Mouse (Mus musculus) left cerebral cortex, postnatal 4 days (tissue): ENCODE results near the gene Hoxc13. TPM values are rescaled to one million over a fixed set of nuclear protein-coding genes. Genes with fewer than 3 reads are reported as not detected.

ENCODE experiments used
- DNase-seq: peaks from one replicate; pipeline ENCODE4 v3.0.0-alpha.2; 2022
- intact Hi-C: fragments of 180-260 bp; cut with DNase I; formaldehyde crosslinking; loops from one replicate; pipeline ENCODE4 v1.15.1; 2025
- total RNA-seq, 2 experiments: library from RNA; stranded (reverse); gene quantifications; 2 replicates each; pipeline ENCODE4 v1.2.3; 2021

Gene Hoxc13
- total RNA-seq, 2 experiments from 2014 or later: not detected

- DNase-seq: no peak
- intact Hi-C loops: no loop called here
These were observed 42.4 kb downstream of the Hoxc13 start for GRCm38 (mm10) chr15:102963259-102963658.

GRCm38 (mm10) chr15:102963671-102964640 is 43.1 kb downstream of the Hoxc13 start:
- intact Hi-C loops: no loop called here
- no peak for DNase-seq

GRCm38 (mm10) chr15:102965003-102965891 is 44.3 kb downstream of the Hoxc13 start:
- no peak for DNase-seq
- intact Hi-C loops: no loop called here

- DNase-seq: peak; percentile 71
- intact Hi-C loops: no loop called here
These were observed 45.2 kb downstream of the Hoxc13 start for GRCm38 (mm10) chr15:102965892-102966775.

GRCm38 (mm10) chr15:102966776-102967311 is 45.9 kb downstream of the Hoxc13 start, which contains the start of gene Hoxc10:
Gene Hoxc10 (plus strand): TSS chr15:102966796.
- no peak for DNase-seq
- intact Hi-C loops: no loop called here

- intact Hi-C loops: no loop called here
- no peak for DNase-seq
These were observed 46.3 kb downstream of the Hoxc13 start, which contains the start of gene Hoxc5 for GRCm38 (mm10) chr15:102967312-102967510. Gene Hoxc5 (plus strand): TSS chr15:102967443.

DNA sequence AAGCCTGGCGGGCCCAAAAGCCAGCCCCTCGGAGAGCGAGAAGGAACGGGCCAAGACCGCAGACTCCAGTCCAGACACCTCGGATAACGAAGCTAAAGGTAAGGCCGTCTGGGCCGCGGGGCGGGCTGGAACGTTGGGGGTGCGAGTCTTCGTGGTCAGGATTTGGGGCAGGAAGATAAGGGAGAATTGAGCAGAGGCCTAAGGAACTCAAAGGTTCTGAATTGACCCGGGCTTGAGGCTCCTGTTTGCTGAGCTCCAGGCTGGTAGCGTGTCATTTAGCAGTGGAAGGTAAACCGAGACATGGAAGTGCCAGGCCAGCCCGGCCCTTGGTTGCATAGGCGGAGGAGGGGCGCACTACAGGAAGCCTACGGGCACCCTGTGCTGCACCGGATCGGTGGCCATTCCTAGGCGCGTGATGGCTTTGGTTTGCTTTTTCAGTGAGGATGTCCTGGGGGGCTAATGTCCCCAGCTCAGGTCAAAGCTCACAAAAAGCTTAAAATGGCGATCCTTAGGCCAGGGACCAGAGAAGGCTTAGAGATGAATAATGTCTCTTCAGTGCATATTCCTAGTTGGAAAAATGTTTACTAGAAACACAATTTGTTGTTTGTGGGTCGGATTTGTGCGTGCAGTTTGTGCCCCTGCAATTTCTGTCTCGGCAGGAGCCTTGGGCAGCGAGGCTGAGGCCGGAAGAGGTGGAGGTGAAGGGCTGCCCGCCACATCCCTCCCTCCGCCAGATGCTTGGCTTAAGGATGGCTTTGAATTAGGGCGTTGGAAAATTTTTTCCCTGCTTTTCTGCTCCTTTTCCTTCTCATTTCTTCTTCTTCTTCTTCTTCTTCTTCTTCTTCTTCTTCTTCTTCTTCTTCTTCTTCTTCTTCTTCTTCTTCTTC is 46.9 kb downstream of the Hoxc13 start:
- DNase-seq: no peak

GRCm38 (mm10) chr15:102969296-102969695 is 48.4 kb downstream of the Hoxc13 start:
- DNase-seq: no peak
- intact Hi-C loops: no loop called here

More for the DNA sequence above, 46.9 kb downstream of the Hoxc13 start:
- intact Hi-C loops: no loop called here

DNA sequence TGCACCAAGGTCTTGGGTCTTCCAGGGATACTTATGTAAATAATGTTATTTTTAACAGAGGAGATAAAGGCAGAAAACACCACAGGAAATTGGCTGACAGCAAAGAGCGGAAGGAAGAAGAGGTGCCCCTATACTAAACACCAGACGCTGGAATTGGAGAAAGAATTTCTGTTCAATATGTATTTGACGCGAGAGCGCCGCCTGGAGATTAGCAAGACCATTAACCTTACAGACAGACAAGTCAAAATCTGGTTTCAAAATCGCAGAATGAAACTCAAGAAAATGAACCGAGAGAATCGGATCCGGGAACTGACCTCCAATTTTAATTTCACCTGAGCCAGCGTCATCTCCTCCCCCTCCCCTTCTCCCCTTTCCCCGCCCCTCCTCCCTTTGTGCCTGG is 49.8 kb downstream of the Hoxc13 start:
- intact Hi-C loops: loop anchor here (5.0 kb wide), 1 partner anchor 213 kb away; no protein-coding TSS in a partner anchor
- DNase-seq: no peak

DNA sequence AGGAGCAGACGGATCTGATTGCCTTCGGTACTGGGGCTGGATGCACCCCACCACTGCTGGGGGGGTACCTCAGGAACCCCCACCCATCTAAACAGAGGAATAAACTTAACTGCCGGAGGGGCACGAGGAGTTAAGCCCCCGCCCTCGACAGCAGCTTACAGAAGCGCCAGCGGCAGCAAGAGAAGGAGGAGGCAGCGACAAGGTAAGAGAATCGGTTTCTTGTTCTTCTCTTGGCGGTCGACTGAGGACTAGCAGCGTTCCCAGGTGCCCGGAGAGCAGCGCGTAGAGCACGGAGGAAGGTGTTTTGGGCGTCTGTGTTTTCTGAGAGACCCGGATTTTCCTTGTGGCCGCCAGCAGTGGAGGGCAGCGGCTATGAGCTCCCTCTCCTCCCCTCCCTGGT is 51.4 kb downstream of the Hoxc13 start:
- DNase-seq: no peak
- intact Hi-C loops: loop anchor here (5.0 kb wide), 1 partner anchor 215 kb away; no protein-coding TSS in a partner anchor

GRCm38 (mm10) chr15:102972753-102973152 is 51.9 kb downstream of the Hoxc13 start:
- intact Hi-C loops: loop anchor here (5.0 kb wide), 1 partner anchor 215 kb away; no protein-coding TSS in a partner anchor
- no peak for DNase-seq

DNA sequence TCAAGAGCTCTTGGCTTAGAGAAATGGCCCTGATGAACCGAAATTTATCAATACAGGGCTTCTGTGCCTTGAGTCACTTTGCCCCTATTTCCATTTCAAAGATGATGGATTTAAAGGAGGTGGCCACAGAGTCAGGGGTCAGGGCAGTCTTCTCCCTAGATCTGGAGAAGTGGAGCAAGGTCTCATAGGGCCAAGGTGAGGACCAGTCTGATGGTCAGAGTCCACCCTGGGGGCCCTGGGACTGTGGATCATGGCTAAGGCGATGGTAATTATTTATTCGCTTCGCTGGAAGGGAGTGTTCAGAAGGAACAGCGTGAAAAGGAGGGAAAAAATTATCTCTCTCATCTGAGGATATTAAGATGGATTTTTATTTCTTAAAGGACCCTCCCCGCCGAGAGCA is 54.1 kb downstream of the Hoxc13 start:
- intact Hi-C loops: no loop called here

DNA sequence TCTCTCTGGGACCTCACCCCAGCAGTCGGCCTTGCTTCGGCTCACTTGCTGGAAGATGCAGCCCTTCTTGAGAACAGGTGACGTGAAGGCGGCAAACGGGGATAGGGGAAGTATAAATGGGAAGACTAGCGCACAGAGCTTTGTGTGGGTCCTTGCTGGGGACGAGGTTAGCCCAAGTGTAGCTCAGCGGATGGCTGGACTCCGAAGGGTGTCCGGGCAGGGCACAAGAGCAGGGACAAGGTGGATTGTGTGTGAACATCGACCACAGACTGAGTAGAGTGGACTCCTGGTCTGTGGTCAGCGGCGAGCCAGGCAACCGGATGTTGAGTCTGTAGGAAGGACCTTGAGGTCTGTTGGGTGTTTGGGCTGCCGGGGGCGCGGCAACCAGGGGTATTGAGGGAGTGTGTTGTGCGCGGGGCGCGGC is 54.8 kb downstream of the Hoxc13 start:
- intact Hi-C loops: no loop called here
- DNase-seq: no peak

More for the DNA sequence above, 54.1 kb downstream of the Hoxc13 start:
- DNase-seq: no peak

DNA sequence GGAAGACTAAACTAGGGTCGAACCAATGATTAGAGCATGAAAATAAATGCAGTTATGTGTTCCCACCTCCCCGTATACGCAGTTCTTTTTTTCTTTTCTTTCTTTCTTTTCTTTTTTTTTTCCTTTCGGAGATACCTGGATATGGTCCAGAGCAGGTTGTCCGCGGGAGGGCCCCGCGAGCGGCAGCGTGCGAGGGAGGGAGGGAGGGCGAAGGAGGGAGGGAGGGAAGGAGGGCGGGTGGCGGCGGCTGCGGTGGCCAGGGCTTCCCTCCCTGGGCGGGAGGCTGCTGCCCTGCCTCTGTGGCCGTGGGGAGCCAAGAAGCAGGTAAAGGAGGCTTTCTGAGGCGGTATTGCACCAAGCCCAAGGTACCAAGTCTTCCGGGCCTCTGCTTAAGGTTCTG is 55.3 kb downstream of the Hoxc13 start, which contains the start of gene Hoxc9:
Hoxc9 (plus strand) TSS at position 269 of the 400 bp plus-strand sequence.
- DNase-seq: no peak
- intact Hi-C loops: no loop called here

DNA sequence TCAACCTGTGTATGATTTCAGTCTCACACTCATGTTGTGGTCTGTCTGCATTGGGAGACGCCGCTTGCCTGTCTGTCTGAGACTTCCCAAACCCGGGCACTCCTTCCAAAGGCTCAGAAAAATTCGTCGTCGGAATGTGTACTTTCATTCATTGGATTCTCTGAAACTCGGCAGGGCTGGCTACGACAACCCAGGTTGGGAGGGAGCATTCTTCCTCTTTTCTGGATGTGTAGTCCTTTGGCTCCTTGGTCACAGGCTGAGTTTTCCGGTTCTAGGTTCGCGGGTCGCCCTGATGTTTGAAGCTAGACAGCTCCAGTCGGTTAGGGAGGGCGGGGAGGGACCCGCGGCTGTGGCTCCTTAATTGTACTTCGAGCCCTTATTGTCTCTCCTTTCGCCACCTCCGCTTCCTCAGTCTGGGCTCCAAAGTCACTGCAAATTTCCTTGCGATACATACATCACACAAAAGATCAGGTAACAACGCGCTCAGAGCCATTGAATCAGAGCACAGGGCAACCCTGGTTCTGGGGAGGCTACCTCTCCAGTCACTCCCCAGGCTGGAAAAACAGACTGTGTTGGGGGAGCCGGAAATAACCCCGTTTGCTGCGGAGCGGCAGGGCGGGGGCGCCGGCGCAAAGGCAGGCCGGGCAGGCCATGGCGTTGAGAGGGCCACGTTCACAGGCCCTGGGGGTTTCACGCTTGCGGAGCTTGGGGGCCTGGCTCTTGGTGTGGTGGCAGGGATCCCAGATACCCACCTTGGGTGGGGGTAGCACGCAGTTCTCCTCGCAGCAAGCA is 55.9 kb downstream of the Hoxc13 start:
- no peak for DNase-seq
- intact Hi-C loops: no loop called here

GRCm38 (mm10) chr15:102977423-102977974 is 56.6 kb downstream of the Hoxc13 start:
- intact Hi-C loops: no loop called here
- no peak for DNase-seq
